Mouse (Mus musculus) gastrocnemius, adult 18-20 months (tissue): ENCODE results near the gene Tmem248. TPM values are rescaled to one million over a fixed set of nuclear protein-coding genes. Genes with fewer than 3 reads are reported as not detected.
"Not testable (repeated sequence)": the region's sequence is repeated elsewhere in the genome, so short reads cannot be mapped to it uniquely, and the experiment has no call there.

Experiments used
- DNase-seq: peaks from one replicate; pipeline ENCODE4 v3.0.0; 2021; ENCODE audit warnings: low spot score
- total RNA-seq, 2 experiments: library from RNA; stranded (reverse); gene quantifications; 2 replicates each; pipeline ENCODE4 v1.2.3; 2021

Gene Tmem248
- total RNA-seq, 2 experiments from 2014 or later: 43.4 to 44.3 TPM

DNA sequence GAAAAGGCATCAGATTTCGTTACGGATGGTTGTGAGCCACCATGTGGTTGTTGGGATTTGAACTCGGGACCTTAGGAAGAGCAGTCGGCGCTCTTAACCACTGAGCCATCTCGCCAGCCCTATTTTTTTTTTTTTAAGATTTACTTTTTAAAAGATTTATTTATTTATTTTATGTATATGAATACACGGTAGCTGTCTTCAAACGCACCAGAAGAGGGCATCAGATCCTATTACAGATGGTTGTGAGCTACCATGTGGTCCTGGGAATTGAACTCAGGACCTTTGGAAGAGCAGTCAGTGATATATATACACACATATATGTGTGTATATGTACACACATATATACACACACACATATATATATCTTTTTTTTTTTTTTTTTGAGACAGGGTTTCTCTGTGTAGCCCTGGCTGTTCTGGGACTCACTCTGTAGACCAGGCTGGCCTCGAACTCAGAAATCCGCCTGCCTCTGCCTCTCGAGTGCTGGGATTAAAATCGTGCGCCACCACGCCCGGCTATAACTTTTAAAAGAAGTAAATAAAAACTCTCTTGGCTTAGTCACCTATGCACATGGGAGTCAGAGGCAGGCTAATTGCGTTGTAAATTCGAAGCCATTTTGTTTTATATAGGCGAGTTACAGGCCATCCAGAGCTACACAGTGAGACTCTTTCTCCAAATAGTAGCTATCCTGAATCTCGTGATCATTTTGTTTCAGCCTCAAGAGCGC, 39.1 kb downstream of the Tmem248 start:
- DNase-seq: not testable (repeated sequence)

DNA sequence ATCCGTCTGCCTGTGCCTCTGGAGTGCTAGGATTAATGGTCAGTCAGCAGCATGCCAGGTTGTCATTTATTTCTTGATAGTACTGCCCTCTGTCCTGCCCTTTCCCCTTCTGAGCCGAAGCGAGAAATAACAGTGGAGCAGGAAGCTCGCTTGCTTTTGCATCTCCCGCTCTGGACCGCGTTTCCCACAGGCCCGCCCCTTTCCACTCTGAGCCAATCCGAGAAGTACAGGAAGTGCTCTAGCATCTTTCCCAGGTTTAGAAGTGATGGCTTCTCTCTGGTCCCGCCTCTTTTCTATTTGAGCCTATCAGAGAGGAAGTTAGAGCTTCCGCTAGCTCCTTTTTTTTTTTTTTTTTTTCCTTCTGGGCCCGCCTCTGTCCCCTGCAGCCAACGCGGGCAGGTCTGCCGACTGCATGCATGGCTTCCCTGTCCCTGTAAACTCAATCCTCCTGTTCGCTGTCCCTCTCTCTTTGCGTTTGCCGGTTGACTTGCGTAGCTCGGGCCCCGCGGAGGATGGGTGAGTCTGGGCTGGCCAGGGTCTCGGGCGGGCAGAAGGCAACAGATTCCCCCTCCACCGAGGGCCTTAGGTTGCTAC, 39.9 kb downstream of the Tmem248 start:
- DNase-seq: peak; percentile 97

DNA sequence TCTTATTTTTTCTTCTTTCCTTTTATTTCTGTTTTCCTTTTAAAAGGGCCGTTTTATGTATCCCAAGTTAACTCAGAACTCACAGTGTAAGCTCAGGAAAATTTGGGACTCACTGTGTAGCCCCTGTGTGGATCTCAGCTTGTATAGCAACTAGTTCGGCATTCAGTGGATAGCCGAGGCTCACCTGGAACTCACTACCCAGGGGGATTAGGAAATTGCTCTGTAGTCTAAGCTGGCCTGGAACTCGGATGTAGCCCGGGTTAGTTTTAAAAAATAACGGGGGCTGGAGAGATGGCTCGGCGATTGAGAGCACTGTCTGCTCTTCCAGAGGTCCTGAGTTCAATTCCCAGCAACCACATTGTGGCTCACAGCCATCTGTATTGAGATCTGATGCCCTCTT, 40.4 kb downstream of the Tmem248 start:
- no peak for DNase-seq

DNA sequence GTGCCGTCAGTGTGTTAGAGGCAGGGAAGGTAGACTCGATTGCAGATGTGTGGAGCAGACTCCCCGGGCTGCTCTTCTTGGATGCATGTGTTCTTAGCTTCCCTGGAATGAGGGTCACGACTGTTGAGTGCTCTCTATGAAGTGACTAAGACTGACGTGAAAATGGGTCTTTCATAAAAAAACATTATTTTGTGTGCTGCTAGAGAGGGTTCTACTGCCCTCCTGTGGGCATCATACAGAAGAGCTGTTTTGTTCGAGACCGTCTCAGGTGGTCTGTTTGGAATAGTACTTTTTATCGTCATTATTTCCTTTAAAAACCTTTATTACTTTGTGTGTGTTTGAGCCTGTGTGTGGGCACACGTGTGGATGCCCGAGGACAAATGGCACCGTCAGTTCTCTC, 46.6 kb downstream of the Tmem248 start:
- no peak for DNase-seq

DNA sequence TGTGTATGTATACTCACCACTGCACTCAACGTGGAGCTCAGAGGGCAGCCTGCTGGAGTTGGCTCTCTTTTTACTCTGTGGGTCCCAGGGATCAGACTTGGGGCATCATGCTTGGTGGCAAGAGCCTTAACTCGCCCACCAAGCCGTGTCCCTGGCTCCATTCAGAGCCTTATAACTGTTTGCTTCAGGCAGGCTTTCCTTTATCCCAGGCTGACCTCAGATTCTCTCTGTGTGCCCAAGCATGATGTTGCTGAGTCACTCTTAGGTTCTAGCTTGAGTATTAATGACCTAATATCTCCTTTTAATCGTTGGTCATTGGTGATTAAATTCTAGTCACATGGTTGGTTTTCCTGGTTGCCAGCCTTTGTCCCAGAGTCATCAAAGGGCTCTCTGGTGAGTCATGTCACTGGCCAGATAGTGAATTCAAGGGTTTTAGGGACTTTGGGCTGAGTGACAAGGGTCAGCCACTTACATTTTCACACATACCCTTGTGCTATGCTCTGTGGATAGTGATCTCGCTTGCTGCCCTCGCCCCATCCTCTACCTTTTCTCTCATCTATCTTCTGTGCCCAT, 47.6 kb downstream of the Tmem248 start:
- no peak for DNase-seq

DNA sequence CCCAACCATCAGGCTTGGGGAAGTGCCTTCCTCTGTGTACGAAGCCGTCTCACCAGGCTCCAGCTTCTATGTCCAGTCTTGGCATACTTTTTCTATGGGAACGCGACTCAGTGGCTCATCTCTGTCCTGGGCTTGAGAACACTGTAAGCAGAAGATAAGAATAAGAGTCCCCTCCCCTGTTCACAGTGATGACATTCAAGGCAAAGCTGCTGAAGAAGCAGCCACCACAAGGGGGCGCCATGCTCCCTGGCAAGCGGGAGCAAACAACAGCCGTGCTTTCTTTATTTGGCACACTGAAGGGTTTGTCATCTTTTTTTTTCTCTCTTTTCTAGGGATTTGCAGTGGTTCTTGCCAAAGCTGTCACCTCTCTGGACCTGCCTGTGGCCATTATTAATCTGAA, 49.8 kb downstream of the Tmem248 start:
- DNase-seq: no peak

DNA sequence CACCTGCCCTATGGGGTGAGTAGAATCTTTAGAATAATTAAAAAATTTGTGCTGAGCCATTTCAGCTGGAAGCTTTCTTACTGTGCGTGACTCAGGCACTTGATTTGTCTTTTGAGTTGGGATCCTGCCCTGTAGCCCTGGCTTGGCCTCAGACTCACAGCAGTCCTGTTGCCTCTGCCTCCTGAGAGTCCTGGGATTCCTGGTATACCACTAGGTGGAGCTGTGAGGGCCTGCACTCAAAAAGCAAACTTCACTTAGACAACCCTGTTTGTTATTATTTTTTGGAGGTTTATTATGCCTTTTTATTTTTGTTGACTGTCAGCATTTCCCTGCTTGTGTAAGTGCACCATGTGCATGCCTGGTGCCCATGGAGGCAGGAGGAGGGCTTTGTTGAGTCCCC, 50.4 kb downstream of the Tmem248 start:
- no peak for DNase-seq

DNA sequence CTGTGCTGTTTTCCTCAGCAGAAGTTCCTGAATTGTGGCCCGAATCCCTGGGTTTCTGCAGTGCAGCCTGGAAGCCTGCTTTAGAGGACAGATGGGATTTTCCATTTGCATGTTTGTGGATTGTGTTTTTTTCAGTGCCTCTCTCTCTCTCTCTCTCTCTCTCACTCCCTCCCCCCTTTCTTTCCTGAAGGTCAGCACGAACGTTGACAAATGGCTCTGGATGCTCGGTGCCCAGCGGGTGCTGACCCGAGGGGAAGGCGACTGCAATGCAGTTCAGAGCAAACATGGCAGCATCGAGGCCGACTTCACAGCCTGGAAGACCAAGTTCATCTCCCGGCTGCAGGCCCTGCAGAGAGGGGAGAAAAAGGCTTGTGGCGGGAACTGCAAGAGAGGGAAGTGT, 52.1 kb downstream of the Tmem248 start:
- DNase-seq: no peak

DNA sequence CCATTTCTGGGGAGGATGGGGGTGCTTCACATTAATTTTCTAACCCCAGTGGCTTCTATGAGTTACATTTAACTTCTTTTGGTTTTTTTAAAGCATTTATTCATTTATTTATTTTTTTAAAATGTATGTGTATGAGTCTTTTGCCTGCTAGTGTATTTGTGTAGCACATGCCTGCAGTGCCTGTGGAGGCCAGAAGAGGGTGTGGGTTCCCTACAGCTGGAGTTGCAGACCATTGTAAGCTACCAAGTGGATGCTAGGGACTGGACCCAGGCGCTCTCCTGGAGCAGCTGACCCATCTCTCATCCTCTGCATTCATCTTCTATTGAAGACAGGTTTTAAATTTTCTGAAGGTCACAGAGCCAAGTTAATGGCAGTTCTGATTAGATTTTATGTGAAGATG, 55.5 kb downstream of the Tmem248 start:
- no peak for DNase-seq

DNA sequence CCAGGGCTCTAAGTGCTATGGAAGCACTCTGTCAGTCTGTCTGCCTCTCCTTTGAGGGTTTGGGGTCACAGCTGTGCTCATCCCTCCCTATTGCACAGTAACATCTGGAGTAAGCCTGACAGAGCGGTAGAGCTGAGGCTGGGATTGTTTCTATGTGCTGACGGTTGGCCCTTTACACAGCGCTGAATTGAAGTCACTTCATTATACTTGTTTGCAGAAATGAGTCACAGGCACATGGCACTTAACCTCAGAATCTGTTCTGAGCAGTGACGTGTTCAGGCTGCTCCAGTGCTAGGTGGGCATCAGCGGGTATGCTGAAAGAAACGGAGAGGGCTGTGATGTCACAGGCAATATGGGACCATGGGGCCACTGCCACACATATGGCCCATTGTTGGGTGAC, 56.2 kb downstream of the Tmem248 start:
- no peak for DNase-seq

DNA sequence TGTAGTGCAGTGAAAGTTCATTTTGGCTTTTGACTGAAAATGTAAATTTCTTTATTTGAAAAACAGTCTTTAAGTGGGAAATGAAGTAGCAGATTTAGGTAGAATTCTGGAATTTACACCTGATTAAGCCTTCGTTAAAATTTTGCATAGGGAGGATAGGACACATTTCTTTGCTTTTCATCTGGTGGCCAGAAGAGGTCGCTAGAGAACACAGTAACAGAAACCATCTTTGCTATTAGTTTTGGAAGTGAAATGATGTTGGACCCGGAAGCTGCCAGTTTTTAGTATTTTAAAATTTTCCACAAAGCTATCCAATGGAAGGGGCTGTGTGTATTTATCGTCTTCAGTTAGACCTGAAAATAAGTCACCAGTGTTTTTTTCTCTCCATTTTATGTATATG, 58.6 kb downstream of the Tmem248 start:
- DNase-seq: peak; percentile 49

DNA sequence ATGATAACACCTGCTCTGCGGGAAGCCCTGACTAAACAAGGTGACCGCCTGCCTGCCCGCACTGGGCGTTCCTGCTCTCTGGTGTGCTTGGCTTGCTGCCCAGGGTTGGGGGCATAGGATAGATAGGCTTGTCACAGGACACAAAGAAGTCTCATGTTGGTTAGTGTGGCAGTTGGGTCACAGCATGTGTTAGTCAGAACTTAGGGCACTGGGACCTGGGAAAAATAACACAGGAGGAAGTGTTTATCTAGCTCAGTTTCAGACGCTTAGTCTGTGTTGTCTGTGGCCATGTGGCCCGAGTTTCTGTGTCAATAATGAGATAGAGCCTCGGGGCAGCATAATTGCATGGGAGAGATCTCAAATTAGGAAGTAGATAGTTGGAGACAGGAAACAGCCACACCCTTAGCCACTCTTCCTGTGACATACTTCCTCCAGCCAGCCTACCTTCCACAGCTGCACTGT, 61.2 kb downstream of the Tmem248 start:
- DNase-seq: no peak

DNA sequence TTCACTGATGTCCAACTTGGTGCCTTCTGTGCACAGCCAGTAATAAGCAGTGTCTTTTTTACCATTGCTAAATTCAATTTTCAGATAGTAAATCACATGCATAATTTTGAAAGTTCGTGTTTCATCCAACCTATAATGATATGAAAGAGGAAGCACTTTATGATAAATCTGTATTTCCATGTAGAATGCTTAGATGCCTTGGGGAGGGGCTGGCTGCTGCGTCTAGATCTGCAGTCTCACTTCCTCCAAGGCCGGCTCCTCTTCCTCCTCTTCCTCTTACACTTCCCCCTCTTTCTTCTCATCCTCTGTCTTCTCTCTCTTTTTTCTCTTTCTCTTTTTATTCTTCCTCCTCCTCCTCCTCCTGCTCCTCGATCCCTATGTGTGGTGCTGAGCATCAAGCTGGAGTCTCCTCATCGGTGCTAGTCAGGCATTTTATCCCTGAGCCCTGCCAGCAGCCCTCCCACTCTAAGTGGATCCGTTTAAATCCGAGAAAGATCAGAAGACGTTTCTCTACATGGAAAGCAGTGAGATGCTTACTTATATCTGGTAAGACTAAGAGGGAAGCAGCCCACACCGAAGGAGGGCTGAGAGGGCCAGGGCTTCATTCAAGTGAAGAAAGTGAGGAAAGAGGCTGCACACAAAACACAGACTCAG, 66.3 kb downstream of the Tmem248 start:
- DNase-seq: no peak

DNA sequence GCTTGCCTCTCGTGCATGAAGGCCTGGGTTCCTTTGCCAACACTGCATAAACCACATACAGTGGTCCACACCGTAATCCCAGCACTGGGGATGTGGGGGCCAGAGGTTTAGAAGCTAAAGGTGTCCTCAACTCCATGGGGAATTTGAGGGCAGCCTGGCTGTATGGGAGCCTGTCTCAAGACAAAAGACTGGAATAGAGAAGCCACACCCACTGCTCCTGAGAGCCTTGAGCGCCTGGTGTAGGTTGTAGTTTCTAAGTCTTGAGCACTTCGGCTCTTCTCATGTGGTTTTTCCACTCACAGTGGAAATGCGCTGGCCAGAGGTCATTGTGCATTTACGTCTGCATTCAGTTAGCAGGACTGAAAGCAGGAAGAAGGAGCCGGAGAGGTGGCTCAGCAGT, 71.2 kb downstream of the Tmem248 start:
- no peak for DNase-seq

DNA sequence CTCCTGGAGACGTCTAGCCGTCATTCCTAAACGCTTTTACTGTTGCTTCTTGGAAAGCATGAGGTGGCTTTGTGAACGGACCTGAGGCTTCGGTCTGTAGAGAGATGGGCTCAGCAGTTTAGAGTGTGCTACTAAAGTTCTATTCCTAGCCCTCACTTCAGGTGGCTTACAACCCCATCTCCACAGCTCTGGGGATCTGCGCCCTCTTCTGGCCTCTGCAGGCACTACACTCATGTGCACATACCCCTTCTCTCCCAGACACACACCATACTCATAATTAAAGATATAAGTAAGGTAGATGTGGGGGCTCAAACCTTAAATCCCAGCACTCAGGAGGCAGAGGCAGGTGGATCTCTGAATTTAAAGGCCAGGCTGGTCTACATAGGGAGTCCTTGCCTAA, 73.4 kb downstream of the Tmem248 start:
- DNase-seq: no peak

DNA sequence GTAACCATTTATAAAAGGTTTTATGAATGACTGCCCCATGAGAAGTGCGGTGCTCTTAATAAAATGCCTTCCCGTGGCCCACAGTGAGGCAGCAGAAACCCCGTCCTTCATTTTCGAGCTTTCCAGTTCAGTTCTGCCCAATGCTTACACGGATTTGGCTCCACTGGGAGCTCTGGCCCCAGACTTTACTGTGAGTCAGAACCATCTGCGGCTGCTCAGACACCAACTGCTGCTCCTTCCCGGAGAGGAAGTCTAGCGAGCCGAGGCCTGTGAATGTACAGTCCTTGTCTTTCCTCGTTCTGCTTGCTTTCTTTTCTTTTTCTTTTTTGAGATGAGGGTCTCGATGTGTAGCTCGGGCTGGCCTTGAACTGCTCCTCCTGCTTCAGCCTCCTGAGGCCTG, 73.9 kb downstream of the Tmem248 start:
- no peak for DNase-seq

DNA sequence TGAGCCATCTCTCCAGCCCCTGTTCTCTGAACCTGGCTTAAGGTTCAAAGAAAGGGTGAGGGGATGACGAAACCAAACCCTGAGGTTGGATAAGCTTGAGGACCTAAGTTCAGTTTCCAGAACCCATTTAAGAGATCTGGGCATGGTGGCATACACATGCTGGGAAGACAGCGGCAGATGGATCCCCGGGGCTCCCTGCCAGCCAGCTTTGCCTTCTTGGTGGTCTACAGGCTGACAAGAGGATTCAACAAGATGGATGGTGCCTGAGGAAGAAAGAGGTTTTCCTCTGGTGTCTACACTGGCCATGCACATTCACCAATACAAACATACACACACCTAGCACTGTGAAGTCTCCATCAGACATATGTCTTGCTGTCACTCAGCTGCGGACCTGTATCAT, 76.1 kb downstream of the Tmem248 start:
- no peak for DNase-seq

Other genes starting within 250 kb of the Tmem248 start
- 1 to 10 TPM; 7.4 to 8.1 TPM for gene Gusb, start 214.0 kb upstream of the Tmem248 start, total RNA-seq
- 10 to 100 TPM in 1 of 2 experiments, 1 to 10 TPM in 1; 8.8 to 12.4 TPM for gene Asl, start 187.8 kb upstream of the Tmem248 start, total RNA-seq
- gene Crcp, start 187.8 kb upstream of the Tmem248 start, total RNA-seq: 10 to 100 TPM; 19.3 to 20.3 TPM
- gene Tpst1, start 143.8 kb upstream of the Tmem248 start, total RNA-seq: 1 to 10 TPM; 3.3 to 4.1 TPM
- gene Kctd7, start 72.2 kb upstream of the Tmem248 start, total RNA-seq: 1 to 10 TPM; 2.6 to 3.6 TPM
- gene Rabgef1, start 45.3 kb upstream of the Tmem248 start, total RNA-seq: 100 to 1,000 TPM in 1 of 2 experiments, 10 to 100 TPM in 1; 91.2 to 116 TPM
- gene Sbds, start 38.4 kb downstream of the Tmem248 start, total RNA-seq: 10 to 100 TPM; 30.3 to 37.7 TPM
- 10 to 100 TPM in 1 of 2 experiments, 1 to 10 TPM in 1; 10.0 to 11.1 TPM for gene Tyw1, start 38.5 kb downstream of the Tmem248 start, total RNA-seq
- not detected for gene Caln1, start 152.4 kb downstream of the Tmem248 start, total RNA-seq
- gene A330070K13Rik, start 167.6 kb downstream of the Tmem248 start, total RNA-seq: not detected